Mouse (Mus musculus) hindbrain, embryonic 15.5 days (tissue): ENCODE data around the gene Fbxo24. TPM values are rescaled to one million over a fixed set of nuclear protein-coding genes. Genes with fewer than 3 reads are reported as not detected.
A peak's percentile ranks its signal among the peaks of the same experiment; 100 is the strongest.

Experiments used
- ATAC-seq: fragments of 200-750 bp; cut with Nextera tagmentation; 2 replicates; pipeline ENCODE4 v1.8.0; 2017; ENCODE audit warnings: low read depth, moderate number of reproducible peaks, moderate TSS enrichment; ENCODE audit not compliant: low FRiP score
- H3K27ac ChIP-seq: fragments of 300-500 bp; sonication (generic); replicated peaks from 2 replicates; pipeline ENCODE4 v1.5.1; 2015; ENCODE audit warnings: mild to moderate bottlenecking, inconsistent platforms
- H3K27me3 ChIP-seq: fragments of 300-500 bp; sonication (generic); 2 replicates; pipeline ENCODE4 v1.6.1; 2015; ENCODE audit warnings: control low read depth, inconsistent platforms
- H3K36me3 ChIP-seq: fragments of 300-500 bp; sonication (generic); 2 replicates; pipeline ENCODE4 v1.6.1; 2015; ENCODE audit warnings: control low read depth, inconsistent platforms
- H3K4me1 ChIP-seq: fragments of 300-500 bp; sonication (generic); replicated peaks from 2 replicates; pipeline ENCODE4 v1.6.1; 2015; ENCODE audit warnings: control low read depth, inconsistent platforms
- H3K4me2 ChIP-seq: fragments of 300-500 bp; sonication (generic); 2 replicates; pipeline ENCODE4 v1.6.1; 2015; ENCODE audit warnings: moderate library complexity, mild to moderate bottlenecking, inconsistent platforms
- H3K4me3 ChIP-seq: fragments of 300-500 bp; sonication (generic); 2 replicates; pipeline ENCODE4 v1.5.1; 2015; ENCODE audit warnings: mild to moderate bottlenecking, inconsistent platforms
- H3K9ac ChIP-seq: fragments of 300-500 bp; sonication (generic); 2 replicates; pipeline ENCODE4 v1.6.1; 2015; ENCODE audit warnings: inconsistent platforms
- H3K9me3 ChIP-seq: fragments of 300-500 bp; sonication (generic); 2 replicates; pipeline ENCODE4 v1.6.1; 2016; ENCODE audit warnings: control low read depth, inconsistent platforms
- WGBS: fragments of 180-500 bp; shearing (Covaris S2); methylation state at CpG from one replicate; pipeline ENCODE4 v1.1.7; 2015; 5-methylcytosine and 5-hydroxymethylcytosine counted together
- polyA plus RNA-seq: library from polyadenylated mRNA; unstranded; fragments of >200 nt; fragmentation: Nextera tagmentation; extraction: Ambion mirVana; gene quantifications from 2 replicates; pipeline ENCODE4 v1.2.1, GENCODE M21; 2015

Fbxo24 gene
- polyA plus RNA-seq, 1 experiment from 2014 or later, result 0.31 TPM

GRCm38 (mm10) chr5:137598100-137598826, 30.5 kb downstream of the Fbxo24 start:
- H3K9me3 ChIP-seq, result no peaks in the 10 kb centered on the region
- ATAC-seq, result no peak

GRCm38 (mm10) chr5:137597625-137598024, 31.2 kb downstream of the Fbxo24 start:
- Histone ChIP-seq H3K9me3 (no peaks in the 10 kb centered on the region), H3K4me3 (no peak overlapping the region), H3K36me3 (no peaks in the 10 kb centered on the region), H3K4me1 (peaks cover 26% of the 10 kb centered on the region), H3K9ac (no peak overlapping the region), H3K27ac (no peak overlapping the region), H3K27me3 (no peaks in the 10 kb centered on the region), H3K4me2 (no peak overlapping the region)
- ATAC-seq, result no peak
- WGBS, result 96% methylated on average over 6 of the region's 6 CpGs

More at GRCm38 (mm10) chr5:137598100-137598826, 30.5 kb downstream of the Fbxo24 start:
- WGBS, result 77% methylated on average over 2 of the region's 2 CpGs
- no peak overlapping the region for H3K27ac ChIP-seq
- no peaks in the 10 kb centered on the region for H3K27me3 ChIP-seq
- H3K4me2 ChIP-seq, result no peak overlapping the region
- no peaks in the 10 kb centered on the region for H3K36me3 ChIP-seq
- no peak overlapping the region for H3K9ac ChIP-seq
- H3K4me3 ChIP-seq, result no peak overlapping the region
- peaks cover 27% of the 10 kb centered on the region for H3K4me1 ChIP-seq

- Histone ChIP-seq H3K9me3 (no peaks in the 10 kb centered on the region), H3K36me3 (no peaks in the 10 kb centered on the region), H3K4me2 (peak overlapping the region; percentile 35), H3K9ac (no peak overlapping the region), H3K4me3 (peak overlapping the region; percentile 8; the same call in 1 of the 2 replicates), H3K27ac (no peak overlapping the region), H3K4me1 (peaks cover 20% of the 10 kb centered on the region), H3K27me3 (no peaks in the 10 kb centered on the region)
- WGBS, result 38% methylated on average over 21 of the region's 30 CpGs
- no peak for ATAC-seq
Measured at GRCm38 (mm10) chr5:137596601-137597261, 32.1 kb downstream of the Fbxo24 start.

- H3K36me3 ChIP-seq, result no peaks in the 10 kb centered on the region
- no peaks in the 10 kb centered on the region for H3K9me3 ChIP-seq
- no peak overlapping the region for H3K9ac ChIP-seq
- H3K27ac ChIP-seq, result no peak overlapping the region
- WGBS, result 57% methylated on average over 7 of the region's 7 CpGs
- H3K27me3 ChIP-seq, result no peaks in the 10 kb centered on the region
- no peak overlapping the region for H3K4me2 ChIP-seq
- no peak for ATAC-seq
- H3K4me3 ChIP-seq, result no peak overlapping the region
- H3K4me1 ChIP-seq, result peaks cover 16% of the 10 kb centered on the region
Measured at GRCm38 (mm10) chr5:137595921-137596320, 32.9 kb downstream of the Fbxo24 start.

- H3K4me2 ChIP-seq, result no peak overlapping the region
- H3K4me1 ChIP-seq, result no peaks in the 10 kb centered on the region
- no peak overlapping the region for H3K27ac ChIP-seq
- H3K9me3 ChIP-seq, result no peaks in the 10 kb centered on the region
- H3K27me3 ChIP-seq, result no peaks in the 10 kb centered on the region
- no peaks in the 10 kb centered on the region for H3K36me3 ChIP-seq
- H3K9ac ChIP-seq, result no peak overlapping the region
- WGBS, result 80% methylated on average over 5 of the region's 5 CpGs
- no peak for ATAC-seq
- no peak overlapping the region for H3K4me3 ChIP-seq
Measured at GRCm38 (mm10) chr5:137590507-137590906, 38.3 kb downstream of the Fbxo24 start.

- no peak overlapping the region for H3K27ac ChIP-seq
- peaks cover 21% of the 10 kb centered on the region for H3K4me1 ChIP-seq
- no peaks in the 10 kb centered on the region for H3K9me3 ChIP-seq
- ATAC-seq, result no peak
- no peaks in the 10 kb centered on the region for H3K27me3 ChIP-seq
- no peak overlapping the region for H3K4me2 ChIP-seq
- 34% methylated on average over 8 of the region's 8 CpGs for WGBS
- no peak overlapping the region for H3K9ac ChIP-seq
- H3K4me3 ChIP-seq, result no peak overlapping the region
- H3K36me3 ChIP-seq, result no peaks in the 10 kb centered on the region
Measured at GRCm38 (mm10) chr5:137584976-137585375, 43.8 kb downstream of the Fbxo24 start.

GRCm38 (mm10) chr5:137583670-137584169, 45.1 kb downstream of the Fbxo24 start:
- ATAC-seq, result peak; percentile 90
- no peaks in the 10 kb centered on the region for H3K27me3 ChIP-seq
- peak overlapping the region; percentile 50 for H3K9ac ChIP-seq
- H3K27ac ChIP-seq, result peak overlapping the region; percentile 86
- H3K4me1 ChIP-seq, result peaks cover 21% of the 10 kb centered on the region
- H3K9me3 ChIP-seq, result no peaks in the 10 kb centered on the region
- H3K4me2 ChIP-seq, result peak overlapping the region; percentile 67
- peak overlapping the region; percentile 41 for H3K4me3 ChIP-seq
- 21% methylated on average over 27 of the region's 27 CpGs for WGBS
- H3K36me3 ChIP-seq, result no peaks in the 10 kb centered on the region

GRCm38 (mm10) chr5:137582702-137583101, 46.1 kb downstream of the Fbxo24 start:
- peak overlapping the region; percentile 41 for H3K4me3 ChIP-seq
- no peaks in the 10 kb centered on the region for H3K27me3 ChIP-seq
- ATAC-seq, result no peak
- no peaks in the 10 kb centered on the region for H3K36me3 ChIP-seq
- peak overlapping the region; percentile 50; the same call in 1 of the 2 replicates for H3K9ac ChIP-seq
- peak overlapping the region; percentile 67 for H3K4me2 ChIP-seq
- H3K9me3 ChIP-seq, result no peaks in the 10 kb centered on the region
- H3K4me1 ChIP-seq, result peaks cover 21% of the 10 kb centered on the region
- peak overlapping the region; percentile 86 for H3K27ac ChIP-seq
- 41% methylated on average over 8 of the region's 8 CpGs for WGBS

- Histone ChIP-seq H3K27ac (no peak overlapping the region), H3K4me1 (peaks cover 21% of the 10 kb centered on the region), H3K9me3 (no peaks in the 10 kb centered on the region), H3K4me3 (no peak overlapping the region), H3K4me2 (no peak overlapping the region), H3K9ac (no peak overlapping the region), H3K36me3 (no peaks in the 10 kb centered on the region), H3K27me3 (no peaks in the 10 kb centered on the region)
- no peak for ATAC-seq
- WGBS, result 88% methylated on average over 6 of the region's 6 CpGs
Measured at GRCm38 (mm10) chr5:137580246-137580645, 48.6 kb downstream of the Fbxo24 start.

- WGBS, result 6% methylated on average over 27 of the region's 27 CpGs
- Histone ChIP-seq H3K27ac (no peak overlapping the region), H3K4me1 (peaks cover 4% of the 10 kb centered on the region; the same call in 1 of the 2 replicates), H3K9me3 (no peaks in the 10 kb centered on the region), H3K9ac (peak overlapping the region; percentile 30; the same call in 1 of the 2 replicates), H3K36me3 (no peaks in the 10 kb centered on the region), H3K4me2 (peak overlapping the region; percentile 54), H3K27me3 (no peaks in the 10 kb centered on the region), H3K4me3 (peak overlapping the region; percentile 28)
- ATAC-seq, result no peak; the same call in 1 of the 2 replicates
Measured at GRCm38 (mm10) chr5:137574470-137574901, 54.3 kb downstream of the Fbxo24 start.

GRCm38 (mm10) chr5:137570691-137571586, 57.9 kb downstream of the Fbxo24 start:
- Histone ChIP-seq H3K27ac (no peak overlapping the region), H3K9me3 (no peaks in the 10 kb centered on the region), H3K9ac (no peak overlapping the region), H3K27me3 (no peaks in the 10 kb centered on the region), H3K36me3 (peaks cover 7% of the 10 kb centered on the region), H3K4me2 (no peak overlapping the region), H3K4me3 (no peak overlapping the region), H3K4me1 (peaks cover 4% of the 10 kb centered on the region; the same call in 1 of the 2 replicates)
- ATAC-seq, result 0 out of 2 replicates have a peak, but pooled peaks have one; percentile 19
- WGBS, result 82% methylated on average over 17 of the region's 17 CpGs
